Mouse (Mus musculus): ENCODE measurements around the gene Rsf1. TPM values are rescaled to one million over a fixed set of nuclear protein-coding genes. Genes with fewer than 3 reads are reported as not detected.

Gene Rsf1
- total and polyA plus RNA-seq, 3 experiments, result 5.9 to 21.8 (median 11.9) TPM

- in situ Hi-C loops (cut with MboI; ENCODE audit: low pct_ligation_motif_present, low pct_unique_long_range_greater_than_20kb, low sequenced_read_pairs), result loop anchor here (10.0 kb wide), 1 partner anchor 145 kb away; no protein-coding TSS in a partner anchor
Measured at GRCm38 (mm10) chr7:97569372-97569771, 10.3 kb upstream of the Rsf1 start.

DNA sequence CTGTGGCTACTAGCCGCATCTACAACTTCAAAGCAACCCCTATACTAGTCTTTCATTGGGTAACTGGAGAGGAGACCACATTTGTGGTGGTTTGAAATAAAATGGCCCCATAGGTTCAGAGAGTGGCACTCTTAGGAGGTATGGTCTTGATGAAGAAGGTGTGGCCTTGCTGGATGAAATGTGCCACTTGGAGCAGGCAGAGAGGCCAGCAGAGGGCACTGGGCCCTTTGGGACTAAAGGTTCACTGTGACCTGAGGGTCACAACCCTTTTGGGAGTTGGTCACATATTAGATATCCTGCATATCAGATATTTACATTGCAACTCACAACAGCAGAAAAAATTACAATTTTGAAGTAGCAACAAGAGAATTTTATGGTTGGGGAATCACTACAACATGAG, 9.3 kb upstream of the Rsf1 start:
- in situ Hi-C loops (cut with MboI; ENCODE audit: low pct_ligation_motif_present, low pct_unique_long_range_greater_than_20kb, low sequenced_read_pairs), result no loop called here
- dilution Hi-C loops (cut with MboI; ENCODE audit: extremely low pct_ligation_motif_present, extremely low pct_unique_long_range_greater_than_20kb, low sequenced_read_pairs), result no loop called here
- Histone ChIP-seq H3K9me3 (replicated peaks; ENCODE audit: low read length) (no peaks in the 10 kb centered on the region), H3K79me2 (replicated peaks; ENCODE audit: control insufficient read depth, extremely low read depth, insufficient read depth, poor library complexity, severe bottlenecking) (no peaks in the 10 kb centered on the region), H3K4me2 (ENCODE audit: insufficient read depth, low read depth, poor library complexity, severe bottlenecking) (no peak overlapping the region), H3K36me3 (replicated peaks in 1 of 2; ENCODE audit: control insufficient read depth in 1 of 2, insufficient read depth in 1 of 2, low read length in 1 of 2) (peaks cover 3 to 4% of the 10 kb centered on the region in 2 experiments), H3K4me3 (replicated peaks in 1 of 3; ENCODE audit: low read depth in 2 of 3, low read length in 2 of 3, poor library complexity in 1 of 3) (no peak overlapping the region), H3K27me3 (replicated peaks) (no peaks in the 10 kb centered on the region), H3K27ac (ENCODE audit: insufficient read depth, low read depth) (no peak overlapping the region), H3K9ac (ENCODE audit: insufficient read depth, low read depth) (no peak overlapping the region), H3K4me1 (ENCODE audit: control insufficient read depth in 1 of 2, insufficient read depth in 2 of 2) (no peaks in the 10 kb centered on the region)
- no peak for DNase-seq (ENCODE audit: extremely low read depth)
- TF ChIP-seq SMC3 (IDR thresholded peaks at IDR 0.05; ENCODE audit: low read depth, low read length) (peak; percentile 50), CTCF (conservative IDR thresholded peaks at IDR 0.05 in 1 of 2, IDR thresholded peaks at IDR 0.05 in 1 of 2; ENCODE audit: low read depth in 2 of 2, low read length in 2 of 2) (peak in 1 of 2 experiments; percentile 61; a peak in 2 of 4 replicates), EP300 (IDR thresholded peaks at IDR 0.05; ENCODE audit: low read length) (no peak), RAD21 (IDR thresholded peaks at IDR 0.05; ENCODE audit: low read depth, low read length) (peak; percentile 61), ZNF384 (IDR thresholded peaks at IDR 0.05; ENCODE audit: low read depth, low read length) (no peak)

More at GRCm38 (mm10) chr7:97569372-97569771, 10.3 kb upstream of the Rsf1 start:
- no peaks in the 10 kb centered on the region for H3K4me1 ChIP-seq (ENCODE audit: control insufficient read depth in 1 of 2, insufficient read depth in 2 of 2)
- no peaks in the 10 kb centered on the region for H3K79me2 ChIP-seq (replicated peaks; ENCODE audit: control insufficient read depth, extremely low read depth, insufficient read depth, poor library complexity, severe bottlenecking)
- no peaks in the 10 kb centered on the region for H3K27me3 ChIP-seq (replicated peaks)
- H3K4me2 ChIP-seq (ENCODE audit: insufficient read depth, low read depth, poor library complexity, severe bottlenecking), result no peak overlapping the region
- dilution Hi-C loops (cut with MboI; ENCODE audit: extremely low pct_ligation_motif_present, extremely low pct_unique_long_range_greater_than_20kb, low sequenced_read_pairs), result no loop called here
- no peaks in the 10 kb centered on the region for H3K9me3 ChIP-seq (replicated peaks; ENCODE audit: low read length)
- no peak for TF ChIP-seq UBTF (IDR thresholded peaks at IDR 0.05; ENCODE audit: low read depth, low read length)
- TF ChIP-seq RCOR1 (conservative IDR thresholded peaks at IDR 0.05; ENCODE audit: low read depth, low read length), result no peak
- no peak for TF ChIP-seq CHD1 (IDR thresholded peaks at IDR 0.05; ENCODE audit: low read depth, low read length)
- TF ChIP-seq ELF1 (IDR thresholded peaks at IDR 0.05; ENCODE audit: low read depth, low read length), result no peak
- no peak for TF ChIP-seq MAFK (IDR thresholded peaks at IDR 0.05; ENCODE audit: insufficient replicate concordance, low read length)
- no peak for TF ChIP-seq MYC (IDR thresholded peaks at IDR 0.05; ENCODE audit: low read depth, low read length)
- H3K27ac ChIP-seq (ENCODE audit: insufficient read depth, low read depth), result no peak overlapping the region
- H3K36me3 ChIP-seq (replicated peaks in 1 of 2; ENCODE audit: control insufficient read depth in 1 of 2, insufficient read depth in 1 of 2, low read length in 1 of 2), result peaks cover 0 to 2% of the 10 kb centered on the region in 2 experiments
- H3K4me3 ChIP-seq (replicated peaks in 1 of 3; ENCODE audit: low read depth in 2 of 3, low read length in 2 of 3, poor library complexity in 1 of 3), result no peak overlapping the region
- DNase-seq (ENCODE audit: extremely low read depth), result no peak
- no peak overlapping the region for H3K9ac ChIP-seq (ENCODE audit: insufficient read depth, low read depth)

GRCm38 (mm10) chr7:97578361-97579066, 1.2 kb upstream of the Rsf1 start:
- dilution Hi-C loops (cut with MboI; ENCODE audit: extremely low pct_ligation_motif_present, extremely low pct_unique_long_range_greater_than_20kb, low sequenced_read_pairs), result no loop called here
- Histone ChIP-seq H3K4me1 (ENCODE audit: control insufficient read depth in 1 of 2, insufficient read depth in 2 of 2) (peaks cover 0 to 15% of the 10 kb centered on the region in 2 experiments; a peak in 2 of 4 replicates), H3K36me3 (replicated peaks in 1 of 2; ENCODE audit: control insufficient read depth in 1 of 2, insufficient read depth in 1 of 2, low read length in 1 of 2) (peaks cover 3% of the 10 kb centered on the region in 2 experiments), H3K9me3 (replicated peaks; ENCODE audit: low read length) (no peaks in the 10 kb centered on the region), H3K79me2 (replicated peaks; ENCODE audit: control insufficient read depth, extremely low read depth, insufficient read depth, poor library complexity, severe bottlenecking) (peaks cover 20% of the 10 kb centered on the region), H3K9ac (ENCODE audit: insufficient read depth, low read depth) (peak overlapping the region; percentile 93; the same call in 1 of the 2 replicates), H3K27me3 (replicated peaks) (no peaks in the 10 kb centered on the region), H3K4me2 (ENCODE audit: insufficient read depth, low read depth, poor library complexity, severe bottlenecking) (peak overlapping the region; percentile 29), H3K4me3 (replicated peaks in 1 of 3; ENCODE audit: low read depth in 2 of 3, low read length in 2 of 3, poor library complexity in 1 of 3) (peak overlapping the region; percentile 78 to 96 (median 89)), H3K27ac (ENCODE audit: insufficient read depth, low read depth) (no peak overlapping the region)
- peak; percentile 21 for DNase-seq (ENCODE audit: extremely low read depth)
- TF ChIP-seq ETS1 (conservative IDR thresholded peaks at IDR 0.05; ENCODE audit: low read depth, low read length) (no peak), MXI1 (IDR thresholded peaks at IDR 0.05; ENCODE audit: low read depth, low read length) (no peak), POLR2A (IDR thresholded peaks at IDR 0.05; ENCODE audit: low read depth, low read length) (no peak), ZNF384 (IDR thresholded peaks at IDR 0.05; ENCODE audit: low read depth, low read length) (peak; percentile 48)
- in situ Hi-C loops (cut with MboI; ENCODE audit: low pct_ligation_motif_present, low pct_unique_long_range_greater_than_20kb, low sequenced_read_pairs), result no loop called here
